In the genomic region with DNA sequence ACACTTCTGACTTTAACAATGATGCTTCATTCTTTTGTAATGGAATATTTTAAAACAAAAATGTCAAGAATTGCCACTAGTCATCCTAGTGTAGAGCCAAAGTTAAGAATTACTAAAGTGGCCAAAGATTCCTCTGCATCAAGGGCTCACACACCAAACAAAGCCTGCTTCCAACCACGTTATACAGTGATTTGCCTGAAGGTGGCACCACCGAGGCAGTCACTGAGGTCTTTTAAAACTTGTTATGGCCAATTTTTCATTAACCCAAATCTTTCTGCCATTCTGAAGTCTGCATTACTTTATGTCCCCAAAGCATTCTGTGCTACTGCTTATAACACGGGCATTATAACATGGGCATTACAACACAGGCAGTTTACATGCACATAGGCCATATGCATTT, we compare ENCODE assay signal across 7 mouse cellular contexts. TPM values are rescaled to one million over a fixed set of nuclear protein-coding genes. Genes with fewer than 3 reads are reported as not detected.
DNase-seq lines count a peak whose midpoint lies in the region; ATAC-seq lines count a peak whose summit lies in the region.

No protein-coding gene starts in this region.

- H3K27ac ChIP-seq in kidney, embryonic 16.5 days (ENCODE audit: low read length), result no peak overlapping the region

- H3K4me3 ChIP-seq in kidney, embryonic 16.5 days (ENCODE audit: low read length), result no peak overlapping the region

- no peaks in the 10 kb centered on the region for H3K9me3 ChIP-seq in kidney, embryonic 16.5 days (ENCODE audit: low read length)

- H3K36me3 ChIP-seq in kidney, embryonic 16.5 days (ENCODE audit: insufficient read depth, low read length), result no peaks in the 10 kb centered on the region

- 48% methylated on average over 3 of the region's 3 CpGs for WGBS in kidney, embryonic 16.5 days

- no peaks in the 10 kb centered on the region for H3K27me3 ChIP-seq in kidney, embryonic 16.5 days (ENCODE audit: insufficient read depth, low read length)

- no peak overlapping the region for H3K9ac ChIP-seq in kidney, embryonic 16.5 days (replicated peaks; ENCODE audit: low read length)

- DNase-seq in kidney, adult 11 months, result peak; percentile 59
- DNase-seq in ES-CJ7 (ENCODE audit: low read depth, low spot score) (peak; percentile 11), ZHBTc4 (ENCODE audit: low read depth, low spot score) (peak; percentile 45)
- peak; percentile 75 for DNase-seq in kidney, postnatal 10 days
- DNase-seq in right cerebral cortex, postnatal 10 days (ENCODE audit: low spot score in 2 of 2), result no peak

- H3K4me1 ChIP-seq in kidney, embryonic 16.5 days (ENCODE audit: insufficient read depth, low read length), result peaks cover 4% of the 10 kb centered on the region

- no peak for ATAC-seq in kidney, embryonic 16.5 days (ENCODE audit: low FRiP score, low TSS enrichment)
- peak; percentile 74 for ATAC-seq in megakaryocyte-erythroid progenitor cell, adult 5-6 weeks (replicated peaks; ENCODE audit: low FRiP score, low TSS enrichment, poor library complexity, severe bottlenecking)

- no peak overlapping the region for H3K4me2 ChIP-seq in kidney, embryonic 16.5 days (replicated peaks; ENCODE audit: low read depth, low read length)

RNA-seq across cellular contexts. Expression of a gene that starts 27.3 kb away (rescaled TPM):
- 2.3 and 2.8 TPM in 2 replicates for polyA plus RNA-seq in kidney, embryonic 16.5 days (2015; fragmentation: Nextera tagmentation; extraction: Ambion mirVana)
- total RNA-seq in megakaryocyte-erythroid progenitor cell, adult 5-6 weeks (2014; fragmentation: Nextera tagmentation), result 0.70 and 4.8 TPM in 2 replicates
- 0.70 and 4.6 TPM in 2 replicates for total RNA-seq in megakaryocyte-erythroid progenitor cell, adult 5-6 weeks (2017)

Comparison
In these comparisons a context has a peak if more than half of its experiments do, and no peak if none do; other contexts are left out.
1. DNase-seq: peak in kidney, adult 11 months (single experiment), ES-CJ7 (single experiment), ZHBTc4 (single experiment) and kidney, postnatal 10 days (single experiment); none in right cerebral cortex, postnatal 10 days (0 of 2).